Mouse (Mus musculus) adrenal gland, postnatal 10 days (tissue): Measurements from ENCODE around the gene Msx3. TPM values are rescaled to one million over a fixed set of nuclear protein-coding genes. Genes with fewer than 3 reads are reported as not detected.

Source experiments
- total RNA-seq, 2 experiments: library from RNA; stranded (reverse); gene quantifications; 2 replicates each; pipeline ENCODE4 v1.2.3; 2021

Msx3 gene
- total RNA-seq, 2 experiments from 2014 or later = not detected

Other genes starting within 250 kb of the Msx3 start
- gene Adgra1, start 214.9 kb downstream of the Msx3 start, total RNA-seq = 1 to 10 TPM; 2.4 to 3.9 TPM
- gene Kndc1, start 154.4 kb downstream of the Msx3 start, total RNA-seq = under 1 TPM; 0.42 to 0.55 TPM
- gene Utf1, start 105.3 kb downstream of the Msx3 start, total RNA-seq = under 1 TPM in 1 of 2 experiments, not detected in 1; 0.24 TPM
- gene 6430531B16Rik, start 70.3 kb downstream of the Msx3 start, total RNA-seq = under 1 TPM in 1 of 2 experiments, not detected in 1; 0.39 TPM
- gene Adam8, start 56.5 kb downstream of the Msx3 start, total RNA-seq = 1 to 10 TPM; 1.9 to 2.9 TPM
- 10 to 100 TPM; 14.0 to 18.1 TPM for gene Zfp511, start 12.7 kb downstream of the Msx3 start, total RNA-seq
- gene Tubgcp2, start 12.4 kb downstream of the Msx3 start, total RNA-seq = 10 to 100 TPM; 32.7 to 37.4 TPM
- gene Caly, start 33.5 kb upstream of the Msx3 start, total RNA-seq = 1 to 10 TPM; 4.9 to 6.6 TPM
- not detected for gene Prap1, start 44.3 kb upstream of the Msx3 start, total RNA-seq
- gene Fuom, start 53.4 kb upstream of the Msx3 start, total RNA-seq = 10 to 100 TPM; 82.5 to 99.0 TPM
- gene Paox, start 66.7 kb upstream of the Msx3 start, total RNA-seq = 10 to 100 TPM; 21.2 to 25.1 TPM
- 100 to 1,000 TPM; 600 to 610 TPM for gene Echs1, start 67.4 kb upstream of the Msx3 start, total RNA-seq
- 10 to 100 TPM; 42.0 to 45.9 TPM for gene Mtg1, start 88.5 kb upstream of the Msx3 start, total RNA-seq
- 1 to 10 TPM; 1.7 to 2.0 TPM for gene Sprn, start 105.8 kb upstream of the Msx3 start, total RNA-seq
- not detected for gene Olfr522, start 115.7 kb upstream of the Msx3 start, total RNA-seq
- gene Olfr523, start 124.1 kb upstream of the Msx3 start, total RNA-seq = not detected
- not detected for gene Olfr524, start 156.9 kb upstream of the Msx3 start, total RNA-seq
- under 1 TPM in 1 of 2 experiments, not detected in 1; 0.12 TPM for gene Cd163l1, start 169.2 kb upstream of the Msx3 start, total RNA-seq
- not detected for gene 5830411N06Rik, start 198.2 kb upstream of the Msx3 start, total RNA-seq